Mouse (Mus musculus): ENCODE data around the gene Apopt1. TPM values are rescaled to one million over a fixed set of nuclear protein-coding genes. Genes with fewer than 3 reads are reported as not detected.

Apopt1 gene
- polyA plus RNA-seq, 1 experiment from 2014 or later, result 51.2 TPM

GRCm38 (mm10) chr12:111791474-111792104 is 78.5 kb downstream of the Apopt1 start:
- no peak overlapping the region for H3K4me3 ChIP-seq
- H3K4me2 ChIP-seq, result no peak overlapping the region
- H3K9ac ChIP-seq, result no peak overlapping the region
- no peak overlapping the region for H3K27ac ChIP-seq
- 91% methylated on average over 13 of the region's 13 CpGs for WGBS
- H3K27me3 ChIP-seq, result no peaks in the 10 kb centered on the region
- ATAC-seq (ENCODE audit: insufficient number of reproducible peaks, low FRiP score, low TSS enrichment, low read depth), result no peak
- H3K4me1 ChIP-seq, result no peaks in the 10 kb centered on the region
- H3K36me3 ChIP-seq, result peaks cover 95% of the 10 kb centered on the region
- no peaks in the 10 kb centered on the region for H3K9me3 ChIP-seq

- H3K9ac ChIP-seq, result no peak overlapping the region
- H3K4me1 ChIP-seq, result no peaks in the 10 kb centered on the region
- H3K27ac ChIP-seq, result 0 out of 2 replicates have a peak overlapping the region, but pooled peaks have one; percentile 43
- 0 out of 2 replicates have a peak, but pooled peaks have one; percentile 12 for ATAC-seq (ENCODE audit: insufficient number of reproducible peaks, low FRiP score, low TSS enrichment, low read depth)
- H3K27me3 ChIP-seq, result no peaks in the 10 kb centered on the region
- no peaks in the 10 kb centered on the region for H3K9me3 ChIP-seq
- WGBS, result 72% methylated on average over 22 of the region's 22 CpGs
- peaks cover 94% of the 10 kb centered on the region for H3K36me3 ChIP-seq
- H3K4me3 ChIP-seq, result no peak overlapping the region
- no peak overlapping the region for H3K4me2 ChIP-seq
These were observed 81.0 kb downstream of the Apopt1 start for GRCm38 (mm10) chr12:111794102-111794501.

GRCm38 (mm10) chr12:111794526-111795179 is 81.6 kb downstream of the Apopt1 start:
- Histone ChIP-seq H3K4me1 (no peaks in the 10 kb centered on the region), H3K27me3 (no peaks in the 10 kb centered on the region), H3K4me2 (no peak overlapping the region), H3K27ac (no peak overlapping the region), H3K4me3 (no peak overlapping the region), H3K9me3 (no peaks in the 10 kb centered on the region), H3K9ac (no peak overlapping the region), H3K36me3 (peaks cover 92% of the 10 kb centered on the region)
- 87% methylated on average over 18 of the region's 18 CpGs for WGBS
- ATAC-seq (ENCODE audit: insufficient number of reproducible peaks, low FRiP score, low TSS enrichment, low read depth), result no peak

- Histone ChIP-seq H3K27ac (no peak overlapping the region), H3K9ac (no peak overlapping the region), H3K4me1 (no peaks in the 10 kb centered on the region), H3K36me3 (peaks cover 91% of the 10 kb centered on the region), H3K4me3 (no peak overlapping the region), H3K27me3 (no peaks in the 10 kb centered on the region), H3K4me2 (no peak overlapping the region), H3K9me3 (no peaks in the 10 kb centered on the region)
- WGBS, result 85% methylated on average over 28 of the region's 28 CpGs
- no peak for ATAC-seq (ENCODE audit: insufficient number of reproducible peaks, low FRiP score, low TSS enrichment, low read depth)
These were observed 82.3 kb downstream of the Apopt1 start for GRCm38 (mm10) chr12:111795180-111795895.

DNA sequence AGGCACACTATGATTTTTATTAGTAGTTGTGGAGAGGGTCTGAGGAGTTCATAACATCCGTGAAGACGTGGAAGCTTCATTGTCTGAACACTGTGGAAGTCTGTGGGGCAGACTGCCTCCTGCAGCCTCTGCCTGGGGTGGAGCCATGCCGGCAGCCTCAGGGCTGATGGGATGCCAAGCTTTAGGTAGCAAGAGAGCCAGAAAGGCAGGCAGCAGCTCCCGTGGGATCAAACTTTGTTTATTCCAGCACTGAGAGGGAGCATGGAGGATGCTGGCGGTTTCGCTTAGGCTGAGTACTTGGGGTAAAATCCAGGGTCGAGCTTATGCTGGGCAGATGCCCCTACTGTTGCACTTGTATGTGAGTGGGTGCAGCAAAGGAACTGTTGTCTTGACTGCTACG is 84.2 kb downstream of the Apopt1 start:
- Histone ChIP-seq H3K9ac (no peak overlapping the region), H3K27me3 (no peaks in the 10 kb centered on the region), H3K9me3 (no peaks in the 10 kb centered on the region), H3K36me3 (peaks cover 91% of the 10 kb centered on the region), H3K4me3 (no peak overlapping the region), H3K4me1 (no peaks in the 10 kb centered on the region), H3K4me2 (no peak overlapping the region), H3K27ac (no peak overlapping the region)
- no peak for ATAC-seq (ENCODE audit: insufficient number of reproducible peaks, low FRiP score, low TSS enrichment, low read depth)
- 84% methylated on average over 8 of the region's 8 CpGs for WGBS

GRCm38 (mm10) chr12:111798493-111798892 is 85.4 kb downstream of the Apopt1 start:
- 84% methylated on average over 13 of the region's 13 CpGs for WGBS
- Histone ChIP-seq H3K9me3 (no peaks in the 10 kb centered on the region), H3K4me1 (no peaks in the 10 kb centered on the region), H3K4me2 (no peak overlapping the region), H3K36me3 (peaks cover 95% of the 10 kb centered on the region), H3K4me3 (no peak overlapping the region), H3K27ac (no peak overlapping the region), H3K9ac (no peak overlapping the region), H3K27me3 (no peaks in the 10 kb centered on the region)
- ATAC-seq (ENCODE audit: insufficient number of reproducible peaks, low FRiP score, low TSS enrichment, low read depth), result no peak

- ATAC-seq (ENCODE audit: insufficient number of reproducible peaks, low FRiP score, low TSS enrichment, low read depth), result no peak
- no peaks in the 10 kb centered on the region for H3K4me1 ChIP-seq
- no peak overlapping the region for H3K27ac ChIP-seq
- no peaks in the 10 kb centered on the region for H3K27me3 ChIP-seq
- H3K9ac ChIP-seq, result no peak overlapping the region
- no peaks in the 10 kb centered on the region for H3K9me3 ChIP-seq
- no peak overlapping the region for H3K4me3 ChIP-seq
- H3K36me3 ChIP-seq, result peaks cover 91% of the 10 kb centered on the region
- WGBS, result 76% methylated on average over 10 of the region's 10 CpGs
- H3K4me2 ChIP-seq, result no peak overlapping the region
These were observed 87.6 kb downstream of the Apopt1 start for GRCm38 (mm10) chr12:111800459-111801183.

DNA sequence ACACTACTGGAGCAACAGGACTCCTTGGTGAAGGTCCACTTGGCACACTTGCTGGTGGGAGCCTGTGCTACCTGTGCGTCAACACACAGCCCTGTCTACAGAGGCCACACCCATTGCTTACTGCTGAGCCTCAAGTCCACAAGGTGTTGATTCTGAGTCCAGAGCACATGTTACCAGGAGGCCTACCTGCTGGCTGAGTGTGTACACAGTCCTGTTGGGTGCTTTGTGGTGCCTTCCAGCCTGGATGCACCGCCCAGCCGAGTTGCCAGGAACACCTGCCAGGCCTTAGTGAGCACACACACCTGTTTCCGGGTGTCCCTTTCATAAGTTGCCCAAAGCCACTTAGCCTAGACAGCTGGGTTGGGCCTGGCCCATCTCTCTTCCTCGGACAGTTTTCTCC is 90.5 kb downstream of the Apopt1 start:
- no peak for ATAC-seq (ENCODE audit: insufficient number of reproducible peaks, low FRiP score, low TSS enrichment, low read depth)
- peaks cover 90% of the 10 kb centered on the region for H3K36me3 ChIP-seq
- 85% methylated on average over 5 of the region's 5 CpGs for WGBS
- H3K4me3 ChIP-seq, result no peak overlapping the region
- no peak overlapping the region for H3K27ac ChIP-seq
- no peaks in the 10 kb centered on the region for H3K4me1 ChIP-seq
- H3K9me3 ChIP-seq, result no peaks in the 10 kb centered on the region
- H3K27me3 ChIP-seq, result no peaks in the 10 kb centered on the region
- no peak overlapping the region for H3K9ac ChIP-seq
- no peak overlapping the region for H3K4me2 ChIP-seq

Other genes starting within 250 kb of the Apopt1 start
- gene Gm266, start 227.4 kb upstream of the Apopt1 start, polyA plus RNA-seq (2015; fragmentation: Nextera tagmentation; extraction: Ambion mirVana), result 13.1 and 16.1 TPM in 2 replicates
- 473 and 511 TPM in 2 replicates for gene Eif5, start 175.2 kb upstream of the Apopt1 start, polyA plus RNA-seq (2015; fragmentation: Nextera tagmentation; extraction: Ambion mirVana)
- gene Mark3, start 138.7 kb upstream of the Apopt1 start, polyA plus RNA-seq (2015; fragmentation: Nextera tagmentation; extraction: Ambion mirVana), result 24.0 and 30.4 TPM in 2 replicates
- 132 and 183 TPM in 2 replicates for gene Ckb, start 40.9 kb upstream of the Apopt1 start, polyA plus RNA-seq (2015; fragmentation: Nextera tagmentation; extraction: Ambion mirVana)
- 14.4 and 14.8 TPM in 2 replicates for gene Trmt61a, start 35.2 kb upstream of the Apopt1 start, polyA plus RNA-seq (2015; fragmentation: Nextera tagmentation; extraction: Ambion mirVana)
- 69.4 and 71.2 TPM in 2 replicates for gene Bag5, start within 50 bp of the Apopt1 start, polyA plus RNA-seq (2015; fragmentation: Nextera tagmentation; extraction: Ambion mirVana)
- 107 and 121 TPM in 2 replicates for gene Klc1, start 45.6 kb downstream of the Apopt1 start, polyA plus RNA-seq (2015; fragmentation: Nextera tagmentation; extraction: Ambion mirVana)
- gene Xrcc3, start 100.6 kb downstream of the Apopt1 start, polyA plus RNA-seq (2015; fragmentation: Nextera tagmentation; extraction: Ambion mirVana), result 8.4 and 9.9 TPM in 2 replicates
- 122 and 141 TPM in 2 replicates for gene Zfyve21, start 100.9 kb downstream of the Apopt1 start, polyA plus RNA-seq (2015; fragmentation: Nextera tagmentation; extraction: Ambion mirVana)
- gene Ppp1r13b, start 194.8 kb downstream of the Apopt1 start, polyA plus RNA-seq (2015; fragmentation: Nextera tagmentation; extraction: Ambion mirVana), result 11.8 and 14.9 TPM in 2 replicates

Measured in limb, embryonic 15.5 days (tissue).